Mouse (Mus musculus) lung, embryonic 16.5 days (tissue): ENCODE results near the gene Gas2l1. TPM values are rescaled to one million over a fixed set of nuclear protein-coding genes. Genes with fewer than 3 reads are reported as not detected.

Experiments
- ATAC-seq: fragments of 200-750 bp; cut with Nextera tagmentation; 2 replicates; pipeline ENCODE4 v1.8.0; 2017; ENCODE audit warnings: low read depth, mild to moderate bottlenecking, moderate library complexity
- H3K27ac ChIP-seq: fragments of 300-500 bp; sonication (generic); 2 replicates; pipeline ENCODE4 v1.5.1; 2014; ENCODE audit warnings: mild to moderate bottlenecking, control low read depth, low read length
- H3K27me3 ChIP-seq: fragments of 300-500 bp; sonication (generic); 2 replicates; pipeline ENCODE4 v1.6.1; 2014; ENCODE audit warnings: low read depth, low read length, mixed read lengths; ENCODE audit not compliant: control insufficient read depth, insufficient read depth
- H3K36me3 ChIP-seq: fragments of 300-500 bp; sonication (generic); 2 replicates; pipeline ENCODE4 v1.6.1; 2014; ENCODE audit warnings: low read length; ENCODE audit not compliant: control insufficient read depth, insufficient read depth
- H3K4me1 ChIP-seq: fragments of 300-500 bp; sonication (generic); replicated peaks from 2 replicates; pipeline ENCODE4 v1.6.1; 2014; ENCODE audit warnings: low read length, mixed read lengths; ENCODE audit not compliant: control insufficient read depth, insufficient read depth
- H3K4me2 ChIP-seq: fragments of 300-500 bp; sonication (generic); 2 replicates; pipeline ENCODE4 v1.6.1; 2014; ENCODE audit warnings: low read depth, low read length, control low read depth
- H3K4me3 ChIP-seq: fragments of 300-500 bp; sonication (generic); 2 replicates; pipeline ENCODE4 v1.5.1; 2014; ENCODE audit warnings: mild to moderate bottlenecking, low read length, control low read depth
- H3K9ac ChIP-seq: fragments of 300-500 bp; sonication (generic); 2 replicates; pipeline ENCODE4 v1.6.1; 2014; ENCODE audit warnings: low read length, control low read depth
- H3K9me3 ChIP-seq: fragments of 300-500 bp; sonication (generic); 2 replicates; pipeline ENCODE4 v1.6.1; 2016; ENCODE audit warnings: low read length; ENCODE audit not compliant: control insufficient read depth
- WGBS: fragments of 180-500 bp; shearing (Covaris S2); extraction: QIAGEN DNeasy Blood & Tissue Kit; methylation state at CpG from one replicate; pipeline ENCODE4 v1.1.7; 2014; 5-methylcytosine and 5-hydroxymethylcytosine counted together
- microRNA-seq: library from miRNA; unstranded; fragments of <30 nt; microRNA quantifications from one replicate; pipeline ENCODE4, GENCODE M21; 2016
- polyA plus RNA-seq: library from polyadenylated mRNA; unstranded; fragments of >200 nt; fragmentation: Nextera tagmentation; extraction: Ambion mirVana; gene quantifications from 2 replicates; pipeline ENCODE4 v1.2.1, GENCODE M21; 2015

The Gas2l1 gene
- polyA plus RNA-seq, 1 experiment from 2014 or later = 18.6 TPM

GRCm38 (mm10) chr11:5009354-5010074, 55.6 kb downstream of the Gas2l1 start:
- H3K9me3 ChIP-seq = no peaks in the 10 kb centered on the region
- H3K4me3 ChIP-seq = no peak overlapping the region
- no peak overlapping the region for H3K27ac ChIP-seq
- no peak for ATAC-seq
- no peaks in the 10 kb centered on the region; the same call in 1 of the 2 replicates for H3K4me1 ChIP-seq
- 68% methylated on average over 3 of the region's 3 CpGs for WGBS
- H3K4me2 ChIP-seq = no peak overlapping the region
- no peaks in the 10 kb centered on the region for H3K27me3 ChIP-seq
- H3K9ac ChIP-seq = no peak overlapping the region
- H3K36me3 ChIP-seq = peaks cover 6% of the 10 kb centered on the region; the same call in 1 of the 2 replicates

GRCm38 (mm10) chr11:5008867-5009266, 56.3 kb downstream of the Gas2l1 start:
- WGBS = 65% methylated on average over 3 of the region's 3 CpGs
- Histone ChIP-seq H3K27ac (no peak overlapping the region), H3K4me1 (no peaks in the 10 kb centered on the region; the same call in 1 of the 2 replicates), H3K4me3 (no peak overlapping the region), H3K4me2 (no peak overlapping the region), H3K9me3 (no peaks in the 10 kb centered on the region), H3K9ac (no peak overlapping the region), H3K27me3 (no peaks in the 10 kb centered on the region), H3K36me3 (peaks cover 6% of the 10 kb centered on the region; the same call in 1 of the 2 replicates)
- no peak for ATAC-seq

- 70% methylated on average over 1 of the region's 1 CpGs for WGBS
- no peak overlapping the region for H3K9ac ChIP-seq
- no peaks in the 10 kb centered on the region for H3K27me3 ChIP-seq
- no peak overlapping the region for H3K4me2 ChIP-seq
- peaks cover 3% of the 10 kb centered on the region; the same call in 1 of the 2 replicates for H3K36me3 ChIP-seq
- no peak for ATAC-seq
- no peaks in the 10 kb centered on the region for H3K9me3 ChIP-seq
- no peaks in the 10 kb centered on the region; the same call in 1 of the 2 replicates for H3K4me1 ChIP-seq
- H3K4me3 ChIP-seq = no peak overlapping the region
- H3K27ac ChIP-seq = no peak overlapping the region
These were observed 57.9 kb downstream of the Gas2l1 start for GRCm38 (mm10) chr11:5007186-5007585.

- Histone ChIP-seq H3K4me3 (no peak overlapping the region), H3K9ac (no peak overlapping the region), H3K9me3 (no peaks in the 10 kb centered on the region), H3K27me3 (no peaks in the 10 kb centered on the region), H3K27ac (no peak overlapping the region), H3K4me2 (no peak overlapping the region), H3K4me1 (no peaks in the 10 kb centered on the region; the same call in 1 of the 2 replicates), H3K36me3 (no peaks in the 10 kb centered on the region)
- WGBS = 91% methylated on average over 2 of the region's 2 CpGs
- ATAC-seq = no peak
These were observed 59.6 kb downstream of the Gas2l1 start for GRCm38 (mm10) chr11:5005528-5005927.

Small RNA genes lying within 50 kb of the gene (microRNA-seq; reads per million reads assigned to microRNA genes)
- gene Gm47296 = not detected

Other genes starting within 250 kb of the Gas2l1 start
- 40.1 and 41.6 TPM in 2 replicates for gene Nf2, start 215.8 kb downstream of the Gas2l1 start, polyA plus RNA-seq
- gene Nipsnap1, start 191.4 kb downstream of the Gas2l1 start, polyA plus RNA-seq = 30.1 and 31.5 TPM in 2 replicates
- gene Thoc5, start 170.0 kb downstream of the Gas2l1 start, polyA plus RNA-seq = 29.6 and 30.7 TPM in 2 replicates
- gene Nefh, start 117.3 kb downstream of the Gas2l1 start, polyA plus RNA-seq = 0.26 TPM in 2 replicates
- 46.0 and 48.3 TPM in 2 replicates for gene Ap1b1, start 78.5 kb downstream of the Gas2l1 start, polyA plus RNA-seq
- 0.45 and 0.92 TPM in 2 replicates for gene Rasl10a, start 7.2 kb downstream of the Gas2l1 start, polyA plus RNA-seq
- 23.8 and 26.3 TPM in 2 replicates for gene Rhbdd3, start 33.6 kb upstream of the Gas2l1 start, polyA plus RNA-seq
- 709 and 717 TPM in 2 replicates for gene Ewsr1, start 33.9 kb upstream of the Gas2l1 start, polyA plus RNA-seq
- gene Emid1, start 86.9 kb upstream of the Gas2l1 start, polyA plus RNA-seq = 46.7 and 52.2 TPM in 2 replicates
- 18.6 and 20.5 TPM in 2 replicates for gene Kremen1, start 196.2 kb upstream of the Gas2l1 start, polyA plus RNA-seq